Mouse (Mus musculus): ENCODE data around the gene Nr4a3.

DNA sequence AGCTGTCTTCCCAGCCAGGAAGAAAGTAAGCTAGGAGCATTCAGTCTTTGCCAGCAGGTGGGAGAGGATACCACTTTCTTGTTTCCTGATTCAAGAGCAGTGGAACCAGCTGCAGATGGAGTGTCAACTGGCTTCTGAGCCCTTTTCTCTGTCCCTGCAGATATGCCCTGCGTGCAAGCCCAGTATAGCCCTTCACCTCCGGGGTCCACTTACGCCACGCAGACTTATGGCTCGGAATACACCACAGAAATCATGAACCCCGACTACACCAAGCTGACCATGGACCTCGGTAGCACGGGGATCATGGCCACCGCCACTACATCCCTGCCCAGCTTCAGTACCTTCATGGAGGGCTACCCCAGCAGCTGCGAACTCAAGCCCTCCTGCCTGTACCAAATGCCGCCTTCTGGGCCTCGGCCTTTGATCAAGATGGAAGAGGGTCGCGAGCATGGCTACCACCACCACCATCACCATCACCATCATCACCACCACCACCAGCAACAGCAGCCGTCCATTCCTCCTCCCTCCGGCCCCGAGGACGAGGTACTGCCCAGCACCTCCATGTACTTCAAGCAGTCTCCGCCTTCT is 6.2 kb downstream of the Nr4a3 start:
- no peak for TF ChIP-seq CTCF (IDR thresholded peaks at IDR 0.05; ENCODE audit: borderline replicate concordance, insufficient read depth, low read length)
- no peak for TF ChIP-seq POLR2A (IDR thresholded peaks at IDR 0.05; ENCODE audit: low read depth, low read length)
